Mouse (Mus musculus) CH12.LX (cell line): ENCODE data around the gene Gsg1l. TPM values are rescaled to one million over a fixed set of nuclear protein-coding genes. Genes with fewer than 3 reads are reported as not detected.

ENCODE experiments used
- DNase-seq: peaks from one replicate; pipeline ENCODE4 v3.0.0-alpha.2; 2013; ENCODE audit errors: extremely low read depth
- H3K27ac ChIP-seq: 2 replicates; pipeline ENCODE4 v1.5.1; 2012; ENCODE audit warnings: low read depth, mild to moderate bottlenecking, control low read depth, moderate library complexity; ENCODE audit not compliant: insufficient read depth
- H3K27me3 ChIP-seq: replicated peaks from 2 replicates; pipeline ENCODE3; 2012; ENCODE audit warnings: inconsistent platforms
- H3K36me3 ChIP-seq, 2 experiments: replicated peaks in 1 of 2; 2 replicates each; pipeline versions ENCODE3 to v1.6.1; 2012; ENCODE audit warnings: inconsistent platforms in 1 of 2, low read length in 1 of 2, mild to moderate bottlenecking in 1 of 2, mixed read lengths in 1 of 2, moderate library complexity in 1 of 2; ENCODE audit not compliant: control insufficient read depth in 1 of 2, insufficient read depth in 1 of 2
- H3K4me1 ChIP-seq, 2 experiments: 2 replicates each; pipeline ENCODE4 v1.6.1; 2012; ENCODE audit warnings: inconsistent platforms in 1 of 2, moderate library complexity in 1 of 2; ENCODE audit not compliant: insufficient read depth in 2 of 2, control insufficient read depth in 1 of 2
- H3K4me2 ChIP-seq: 2 replicates; pipeline ENCODE4 v1.6.1; 2012; ENCODE audit warnings: low read depth, mild to moderate bottlenecking, control low read depth; ENCODE audit not compliant: poor library complexity, insufficient read depth, severe bottlenecking
- H3K4me3 ChIP-seq, 3 experiments: fragments of 150-350 bp in 1 of 3; sonication (generic) in 1 of 3; replicated peaks in 1 of 3; 2 replicates each; pipeline versions ENCODE3 to v1.5.1; 2011 to 2012; ENCODE audit warnings: low read depth in 2 of 3, low read length in 2 of 3, mild to moderate bottlenecking in 2 of 3, moderate library complexity in 2 of 3, control low read depth in 1 of 3, improper control_type of control experiment in 1 of 3, inconsistent platforms in 1 of 3, mixed read lengths in 1 of 3; ENCODE audit not compliant: poor library complexity in 1 of 3
- H3K79me2 ChIP-seq: replicated peaks from 2 replicates; pipeline ENCODE4 v1.6.1; 2012; ENCODE audit warnings: mild to moderate bottlenecking, moderate library complexity; ENCODE audit not compliant: control insufficient read depth, poor library complexity, insufficient read depth, severe bottlenecking; ENCODE audit errors: extremely low read depth
- H3K9ac ChIP-seq: 2 replicates; pipeline ENCODE4 v1.6.1; 2012; ENCODE audit warnings: low read depth, mild to moderate bottlenecking, control low read depth, moderate library complexity; ENCODE audit not compliant: insufficient read depth
- H3K9me3 ChIP-seq: replicated peaks from 2 replicates; pipeline ENCODE3; 2012; ENCODE audit warnings: low read length, inconsistent platforms, mixed read lengths
- BHLHE40 ChIP-seq: IDR thresholded peaks from 2 replicates; pipeline ENCODE4 v1.6.1; 2011; ENCODE audit warnings: mild to moderate bottlenecking, low read depth, low read length, improper control_type of control experiment
- CTCF ChIP-seq, 2 experiments: IDR thresholded peaks in 1 of 2; conservative IDR thresholded peaks in 1 of 2; 2 replicates each; pipeline ENCODE4 v1.5.1; 2011 to 2012; ENCODE audit warnings: low read depth in 2 of 2, low read length in 2 of 2, improper control_type of control experiment in 1 of 2, inconsistent platforms in 1 of 2, mild to moderate bottlenecking in 1 of 2, moderate library complexity in 1 of 2
- E2F4 ChIP-seq: IDR thresholded peaks from 2 replicates; pipeline ENCODE4 v1.6.1; 2011; ENCODE audit warnings: low read depth, low read length, improper control_type of control experiment; ENCODE audit not compliant: insufficient replicate concordance
- ELF1 ChIP-seq: IDR thresholded peaks from 2 replicates; pipeline ENCODE4 v1.6.1; 2014; ENCODE audit warnings: low read depth, mild to moderate bottlenecking, inconsistent platforms, low read length, improper control_type of control experiment
- EP300 ChIP-seq: IDR thresholded peaks from 2 replicates; pipeline ENCODE4 v1.6.1; 2011; ENCODE audit warnings: low read length, improper control_type of control experiment
- ETS1 ChIP-seq: conservative IDR thresholded peaks from 2 replicates; pipeline ENCODE4 v1.6.1; 2012; ENCODE audit warnings: low read depth, mild to moderate bottlenecking, inconsistent platforms, low read length, improper control_type of control experiment, moderate library complexity
- GABPA ChIP-seq: IDR thresholded peaks from 2 replicates; pipeline ENCODE4 v1.6.1; 2012; ENCODE audit warnings: low read depth, low read length, improper control_type of control experiment, inconsistent platforms; ENCODE audit not compliant: insufficient replicate concordance
- HCFC1 ChIP-seq: IDR thresholded peaks from 2 replicates; pipeline ENCODE4 v1.6.1; 2012; ENCODE audit warnings: low read depth, mild to moderate bottlenecking, inconsistent platforms, low read length, improper control_type of control experiment
- JUN ChIP-seq: IDR thresholded peaks from 2 replicates; pipeline ENCODE4 v1.6.1; 2011; ENCODE audit warnings: low read depth, mild to moderate bottlenecking, low read length, improper control_type of control experiment, moderate library complexity; ENCODE audit not compliant: insufficient read depth
- JUND ChIP-seq: conservative IDR thresholded peaks from 2 replicates; pipeline ENCODE4 v1.6.1; 2011; ENCODE audit warnings: low read depth, low read length, improper control_type of control experiment
- KAT2A ChIP-seq: IDR thresholded peaks from 2 replicates; pipeline ENCODE4 v1.6.1; 2012; ENCODE audit warnings: low read length, improper control_type of control experiment, inconsistent platforms; ENCODE audit not compliant: insufficient replicate concordance
- MAFK ChIP-seq: IDR thresholded peaks from 2 replicates; pipeline ENCODE4 v1.6.1; 2011; ENCODE audit warnings: low read length, improper control_type of control experiment; ENCODE audit not compliant: insufficient replicate concordance
- MAX ChIP-seq: IDR thresholded peaks from 2 replicates; pipeline ENCODE4 v1.6.1; 2011; ENCODE audit warnings: low read length, improper control_type of control experiment
- MEF2A ChIP-seq: IDR thresholded peaks from 2 replicates; pipeline ENCODE4 v1.6.1; 2014; ENCODE audit warnings: low read depth, mild to moderate bottlenecking, inconsistent platforms, low read length, improper control_type of control experiment, borderline replicate concordance
- MXI1 ChIP-seq: IDR thresholded peaks from 2 replicates; pipeline ENCODE4 v1.6.1; 2011; ENCODE audit warnings: mild to moderate bottlenecking, low read depth, low read length, improper control_type of control experiment
- MYC ChIP-seq: IDR thresholded peaks from 2 replicates; pipeline ENCODE4 v1.6.1; 2011; ENCODE audit warnings: low read depth, mild to moderate bottlenecking, improper control_type of control experiment, low read length
- NELFE ChIP-seq: IDR thresholded peaks from 2 replicates; pipeline ENCODE4 v1.6.1; 2011; ENCODE audit warnings: low read depth, low read length, improper control_type of control experiment
- NRF1 ChIP-seq: IDR thresholded peaks from 2 replicates; pipeline ENCODE4 v1.6.1; 2014; ENCODE audit warnings: low read depth, mild to moderate bottlenecking, inconsistent platforms, low read length, improper control_type of control experiment, moderate library complexity
- PAX5 ChIP-seq: IDR thresholded peaks from 2 replicates; pipeline ENCODE4 v1.6.1; 2012; ENCODE audit warnings: low read length, inconsistent platforms, mixed read lengths
- POLR2AphosphoS2 ChIP-seq: IDR thresholded peaks from 2 replicates; pipeline ENCODE4 v1.6.1; 2011; ENCODE audit warnings: low read depth, low read length, improper control_type of control experiment
- RAD21 ChIP-seq: IDR thresholded peaks from 2 replicates; pipeline ENCODE4 v1.6.1; 2011; ENCODE audit warnings: low read depth, mild to moderate bottlenecking, low read length, improper control_type of control experiment, moderate library complexity
- RCOR1 ChIP-seq: conservative IDR thresholded peaks from 2 replicates; pipeline ENCODE4 v1.6.1; 2012; ENCODE audit warnings: low read depth, mild to moderate bottlenecking, inconsistent platforms, low read length, improper control_type of control experiment
- SMC3 ChIP-seq: IDR thresholded peaks from 2 replicates; pipeline ENCODE4 v1.6.1; 2011; ENCODE audit warnings: low read depth, low read length, improper control_type of control experiment
- TCF12 ChIP-seq: IDR thresholded peaks from 2 replicates; pipeline ENCODE4 v1.6.1; 2014; ENCODE audit warnings: low read depth, mild to moderate bottlenecking, inconsistent platforms, low read length, improper control_type of control experiment
- USF1 ChIP-seq: IDR thresholded peaks from 2 replicates; pipeline ENCODE4 v1.6.1; 2014; ENCODE audit warnings: low read depth, mild to moderate bottlenecking, inconsistent platforms, low read length, improper control_type of control experiment
- USF2 ChIP-seq: conservative IDR thresholded peaks from 2 replicates; pipeline ENCODE4 v1.6.1; 2011; ENCODE audit warnings: low read depth, low read length, improper control_type of control experiment
- ZC3H11A ChIP-seq: IDR thresholded peaks from 2 replicates; pipeline ENCODE4 v1.6.1; 2012; ENCODE audit warnings: low read depth, mild to moderate bottlenecking, inconsistent platforms, low read length, improper control_type of control experiment
- dilution Hi-C: fragments of 300-500 bp; cut with MboI; formaldehyde crosslinking; loops from 2 replicates; pipeline ENCODE4 v1.14.3; 2020; ENCODE audit warnings: low sequenced_read_pairs; ENCODE audit not compliant: extremely low pct_unique_long_range_greater_than_20kb, extremely low pct_ligation_motif_present
- in situ Hi-C: fragments of 300-500 bp; cut with MboI; formaldehyde crosslinking; loops from 3 replicates; pipeline ENCODE4 v1.14.3; 2019; ENCODE audit warnings: low sequenced_read_pairs, low pct_ligation_motif_present, low pct_unique_long_range_greater_than_20kb, mixed read lengths
- polyA plus RNA-seq: library from polyadenylated mRNA; unstranded; fragments of >175 nt; gene quantifications from 2 replicates; pipeline ENCODE4 v1.2.1, GENCODE M21; 2012; ENCODE audit warnings: low read depth; ENCODE audit not compliant: insufficient read length
- total RNA-seq, 2 experiments: library from RNA; depleted of rRNA; stranded (reverse); fragments of 300-350 nt in 1 of 2; fragments of >200 nt in 1 of 2; gene quantifications; 2 replicates each; pipeline ENCODE4 v1.2.3; 2012 to 2014

Gene Gsg1l
- total and polyA plus RNA-seq, 3 experiments, result not detected

DNA sequence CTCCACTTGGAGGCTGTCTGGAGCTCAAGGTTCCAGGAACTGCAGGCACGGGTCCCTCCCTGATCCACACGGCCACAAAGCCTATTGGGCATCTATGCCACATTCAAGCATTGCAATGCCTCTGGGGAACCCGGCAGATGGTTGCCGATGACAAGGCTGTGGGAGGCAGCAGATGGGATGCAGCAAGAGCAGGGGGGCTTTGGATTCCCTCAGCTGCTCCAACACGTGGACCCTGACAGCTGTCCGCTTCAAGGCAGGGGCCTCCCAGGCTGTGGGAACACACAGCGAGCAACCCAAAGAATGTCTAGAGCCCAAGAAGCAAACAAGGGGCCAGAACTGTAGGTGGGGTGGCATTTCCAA, 73.4 kb downstream of the Gsg1l start:
- H3K4me1 ChIP-seq, result peaks cover 0 to 5% of the 10 kb centered on the region in 2 experiments; a peak in 1 of 4 replicates
- in situ Hi-C loops (no loop called here), dilution Hi-C loops (no loop called here)

DNA sequence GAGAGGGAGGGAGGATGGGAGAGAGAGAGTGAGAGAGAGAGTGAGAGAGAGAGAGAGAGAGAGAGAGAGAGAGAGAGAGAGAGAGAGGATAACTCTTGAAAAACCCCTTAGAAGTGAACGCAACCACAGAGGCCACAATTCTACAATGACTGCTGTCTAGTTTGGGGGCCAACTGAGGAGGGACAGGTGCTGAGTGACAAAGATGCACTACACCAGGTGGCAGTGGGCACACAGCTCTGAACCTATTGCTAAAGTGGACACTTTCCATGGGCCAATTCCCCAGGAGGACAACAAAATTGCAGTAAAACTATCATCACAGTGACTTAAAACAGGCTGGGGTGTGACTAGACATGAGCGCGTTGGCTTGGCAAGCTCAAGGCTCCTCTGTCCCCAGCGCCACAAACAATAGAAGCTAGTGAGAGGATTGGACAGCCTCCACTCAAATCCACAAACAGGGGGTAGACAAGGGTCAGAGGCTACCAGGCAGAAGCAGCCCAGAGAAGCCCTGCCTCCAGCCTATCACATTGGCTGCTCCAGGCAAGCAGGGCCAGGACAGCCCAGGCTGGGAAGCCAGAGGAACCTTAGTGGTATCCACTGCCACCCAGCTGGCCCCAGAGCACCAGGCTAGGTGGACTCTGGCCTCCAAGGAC, 73.9 kb downstream of the Gsg1l start:
- H3K27me3 ChIP-seq, result peaks cover 18% of the 10 kb centered on the region
- no peaks in the 10 kb centered on the region for H3K9me3 ChIP-seq
- dilution Hi-C loops, result no loop called here
- no peak overlapping the region for H3K4me2 ChIP-seq
- TF ChIP-seq USF1 (no peak), MXI1 (no peak), MYC (no peak), ELF1 (no peak), MAFK (no peak), SMC3 (no peak), MEF2A (no peak), NELFE (no peak), EP300 (no peak), JUND (no peak), GABPA (no peak), JUN (no peak), RCOR1 (no peak), POLR2AphosphoS2 (no peak), ETS1 (no peak), ZC3H11A (no peak), E2F4 (no peak)
- no peak overlapping the region for H3K27ac ChIP-seq
- peaks cover 0 to 5% of the 10 kb centered on the region in 2 experiments; a peak in 1 of 4 replicates for H3K4me1 ChIP-seq
- no peaks in the 10 kb centered on the region for H3K79me2 ChIP-seq
- H3K9ac ChIP-seq, result no peak overlapping the region
- DNase-seq, result no peak
- H3K36me3 ChIP-seq, result no peaks in the 10 kb centered on the region
- no peak overlapping the region for H3K4me3 ChIP-seq
- in situ Hi-C loops, result no loop called here

More for the DNA sequence above, 73.4 kb downstream of the Gsg1l start:
- TF ChIP-seq HCFC1 (no peak), BHLHE40 (no peak), USF2 (no peak), ETS1 (no peak), NELFE (no peak), RAD21 (no peak), NRF1 (no peak), TCF12 (no peak), SMC3 (no peak), MYC (no peak), MAFK (no peak), MAX (no peak), KAT2A (no peak), MXI1 (no peak), CTCF (conservative IDR thresholded peaks at IDR 0.05 in 1 of 2, IDR thresholded peaks at IDR 0.05 in 1 of 2; ENCODE audit: low read depth in 2 of 2, low read length in 2 of 2) (no peak), MEF2A (no peak), RCOR1 (no peak), PAX5 (no peak), JUND (no peak)
- TF ChIP-seq, all 38 proteins: peak for 0
- DNase-seq, result no peak
- no peaks in the 10 kb centered on the region for H3K9me3 ChIP-seq
- no peaks in the 10 kb centered on the region for H3K79me2 ChIP-seq
- no peak overlapping the region for H3K27ac ChIP-seq
- no peaks in the 10 kb centered on the region for H3K36me3 ChIP-seq
- H3K27me3 ChIP-seq, result peaks cover 17% of the 10 kb centered on the region
- no peak overlapping the region for H3K9ac ChIP-seq
- no peak overlapping the region for H3K4me2 ChIP-seq
- no peak overlapping the region for H3K4me3 ChIP-seq
